Mouse (Mus musculus) B cell, adult (primary cell): ENCODE data around the gene Gstm3. TPM values are rescaled to one million over a fixed set of nuclear protein-coding genes. Genes with fewer than 3 reads are reported as not detected.

Experiments used
- total RNA-seq: library from RNA; stranded (reverse); gene quantifications from 4 replicates; pipeline ENCODE4 v1.2.4, GENCODE M21; 2023; ENCODE audit not compliant: inconsistent age

The Gstm3 gene
- not detected in 4 replicates for total RNA-seq

GRCm38 (mm10) chr3:107968724-107969395 is at the start of gene Gstm3:
Gstm3 (minus strand) TSS chr3:107969283.

GRCm38 (mm10) chr3:108017473-108018189 is 48.5 kb upstream of the Gstm3 start, which contains the start of gene Gstm1:
Gstm1 (minus strand) TSS chr3:108017973.

GRCm38 (mm10) chr3:107986041-107986562 is 17.0 kb upstream of the Gstm3 start, which contains the start of gene Gstm2:
Gstm2 (minus strand) TSS chr3:107986453.

GRCm38 (mm10) chr3:107943239-107943990 is 25.7 kb downstream of the Gstm3 start, which contains the start of gene Gstm6:
Gstm6 (minus strand) TSS chr3:107943749.

GRCm38 (mm10) chr3:107931670-107932069 is 37.4 kb downstream of the Gstm3 start, which contains the start of gene Gstm7:
Gstm7 (minus strand) TSS chr3:107931817.

Other genes starting within 250 kb of the Gstm3 start
- 6.3 to 8.0 TPM (median 6.8 TPM) in 4 replicates for gene Csf1, start 208.8 kb downstream of the Gstm3 start, total RNA-seq
- not detected in 4 replicates for gene Eps8l3, start 92.1 kb downstream of the Gstm3 start, total RNA-seq
- gene Gstm5, start 73.5 kb downstream of the Gstm3 start, total RNA-seq = not detected in 4 replicates
- gene Gstm7, start 37.5 kb downstream of the Gstm3 start, total RNA-seq = 3.0 to 3.4 TPM (median 3.2 TPM) in 4 replicates
- gene Gstm6, start 25.5 kb downstream of the Gstm3 start, total RNA-seq = not detected in 4 replicates
- 0.51 TPM in 1 of 4 replicates, not detected in the others for gene Gstm2, start 17.2 kb upstream of the Gstm3 start, total RNA-seq
- 11.9 to 14.4 TPM (median 12.6 TPM) in 4 replicates for gene Gstm1, start 48.7 kb upstream of the Gstm3 start, total RNA-seq
- 4.1 to 6.6 TPM (median 4.8 TPM) in 4 replicates for gene Gstm4, start 75.6 kb upstream of the Gstm3 start, total RNA-seq
- 29.2 to 32.0 TPM (median 29.8 TPM) in 4 replicates for gene Ampd2, start 117.4 kb upstream of the Gstm3 start, total RNA-seq
- gene Gnat2, start 123.5 kb upstream of the Gstm3 start, total RNA-seq = not detected in 4 replicates
- gene Gnai3, start 176.9 kb upstream of the Gstm3 start, total RNA-seq = 67.0 to 68.8 TPM (median 67.8 TPM) in 4 replicates
- not detected in 4 replicates for gene Gpr61, start 185.6 kb upstream of the Gstm3 start, total RNA-seq
- 1.4 to 4.6 TPM (median 3.2 TPM) in 4 replicates for gene Amigo1, start 217.1 kb upstream of the Gstm3 start, total RNA-seq
- gene Cyb561d1, start 231.9 kb upstream of the Gstm3 start, total RNA-seq = 26.9 to 31.7 TPM (median 31.1 TPM) in 4 replicates
- 28.1 to 38.7 TPM (median 30.5 TPM) in 4 replicates for gene Atxn7l2, start 241.7 kb upstream of the Gstm3 start, total RNA-seq